Mouse (Mus musculus) right cerebral cortex, postnatal 10 days (tissue): ENCODE measurements around the gene Mc1r.
"Not testable (repeated sequence)": the region's sequence is repeated elsewhere in the genome, so short reads cannot be mapped to it uniquely, and the experiment has no call there.

ENCODE experiments used
- DNase-seq, 2 experiments: peaks; one replicate each; pipeline ENCODE4 v3.0.0; 2021; ENCODE audit warnings: low spot score in 2 of 2

The Mc1r gene

GRCm38 (mm10) chr8:123430936-123431335 lies 24.0 kb downstream of the Mc1r start:
- not testable (repeated sequence) for DNase-seq

- DNase-seq = no peak
Measured at GRCm38 (mm10) chr8:123431616-123432365, 24.9 kb downstream of the Mc1r start.

GRCm38 (mm10) chr8:123432381-123432780 lies 25.5 kb downstream of the Mc1r start:
- no peak for DNase-seq

- DNase-seq = not testable (repeated sequence)
Measured at GRCm38 (mm10) chr8:123433241-123433974, 26.5 kb downstream of the Mc1r start.

GRCm38 (mm10) chr8:123441788-123442187 lies 34.9 kb downstream of the Mc1r start:
- no peak for DNase-seq

GRCm38 (mm10) chr8:123442351-123442750 lies 35.4 kb downstream of the Mc1r start:
- no peak for DNase-seq

- DNase-seq = peak; percentile 93 to 94
Measured at GRCm38 (mm10) chr8:123442871-123443575, 36.1 kb downstream of the Mc1r start.

GRCm38 (mm10) chr8:123443576-123443921 lies 36.6 kb downstream of the Mc1r start:
- no peak for DNase-seq

GRCm38 (mm10) chr8:123444131-123444530 lies 37.2 kb downstream of the Mc1r start:
- no peak for DNase-seq

- DNase-seq = no peak
Measured at GRCm38 (mm10) chr8:123445981-123446380, 39.1 kb downstream of the Mc1r start.

GRCm38 (mm10) chr8:123446799-123447198 lies 39.9 kb downstream of the Mc1r start:
- no peak for DNase-seq

- DNase-seq = no peak
Measured at GRCm38 (mm10) chr8:123450783-123451182, 43.9 kb downstream of the Mc1r start.

GRCm38 (mm10) chr8:123451747-123452146 lies 44.8 kb downstream of the Mc1r start:
- DNase-seq = not testable (repeated sequence)

GRCm38 (mm10) chr8:123452149-123452548 lies 45.2 kb downstream of the Mc1r start:
- no peak for DNase-seq

GRCm38 (mm10) chr8:123453291-123453690 lies 46.4 kb downstream of the Mc1r start:
- no peak for DNase-seq

GRCm38 (mm10) chr8:123453951-123454350 lies 47.0 kb downstream of the Mc1r start:
- DNase-seq = no peak

GRCm38 (mm10) chr8:123454559-123454958 lies 47.7 kb downstream of the Mc1r start:
- no peak for DNase-seq
